Mouse (Mus musculus): ENCODE results near the gene Usf1. TPM values are rescaled to one million over a fixed set of nuclear protein-coding genes. Genes with fewer than 3 reads are reported as not detected.

The Usf1 gene
- 80.1 TPM for total RNA-seq (2023)

GRCm38 (mm10) chr1:171410947-171411484, at the start of gene Usf1:
Gene Usf1, plus strand, starts transcription at chr1:171411313.

GRCm38 (mm10) chr1:171369845-171370556, 41.1 kb upstream of the Usf1 start, which contains the start of gene Nectin4:
Gene Nectin4, plus strand, starts transcription at chr1:171370099.

DNA sequence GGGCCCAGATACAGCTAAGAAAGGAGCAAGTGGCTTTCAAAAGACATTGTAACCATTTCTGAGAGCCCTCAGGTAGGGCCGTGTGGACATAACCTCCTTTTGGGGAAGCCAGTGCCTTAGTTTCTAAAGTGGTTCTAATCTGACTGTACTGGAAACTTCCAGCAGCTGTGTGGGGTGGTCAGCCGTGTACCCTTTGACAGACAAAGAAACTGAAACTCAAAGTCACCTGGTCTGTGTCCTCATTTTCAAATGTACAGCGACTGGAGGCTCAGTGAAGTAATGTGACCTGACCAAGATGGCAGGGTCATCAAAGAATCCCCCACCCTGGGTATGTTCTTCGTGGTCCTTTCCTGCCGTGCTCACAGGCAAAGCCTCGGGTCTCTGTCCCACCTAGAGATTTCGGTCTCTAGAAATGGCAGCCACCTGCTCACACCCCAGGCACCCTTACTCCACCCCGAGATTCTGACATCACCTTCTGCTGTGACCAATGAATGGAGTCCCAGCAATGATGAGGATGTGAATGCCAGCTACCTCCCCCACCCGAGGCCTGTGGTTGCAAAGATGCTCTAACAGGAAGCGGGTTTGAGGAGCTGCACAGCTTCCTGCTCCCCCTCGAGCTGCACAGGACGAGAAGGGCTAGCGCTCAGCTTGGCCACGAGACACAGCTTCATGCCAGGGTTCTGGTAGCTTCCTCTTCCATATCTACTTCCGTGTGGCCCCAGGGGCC, 22.6 kb upstream of the Usf1 start, which contains the start of gene Arhgap30:
Gene Arhgap30 (plus strand): TSS at position 579 of the 727 bp plus-strand sequence.

DNA sequence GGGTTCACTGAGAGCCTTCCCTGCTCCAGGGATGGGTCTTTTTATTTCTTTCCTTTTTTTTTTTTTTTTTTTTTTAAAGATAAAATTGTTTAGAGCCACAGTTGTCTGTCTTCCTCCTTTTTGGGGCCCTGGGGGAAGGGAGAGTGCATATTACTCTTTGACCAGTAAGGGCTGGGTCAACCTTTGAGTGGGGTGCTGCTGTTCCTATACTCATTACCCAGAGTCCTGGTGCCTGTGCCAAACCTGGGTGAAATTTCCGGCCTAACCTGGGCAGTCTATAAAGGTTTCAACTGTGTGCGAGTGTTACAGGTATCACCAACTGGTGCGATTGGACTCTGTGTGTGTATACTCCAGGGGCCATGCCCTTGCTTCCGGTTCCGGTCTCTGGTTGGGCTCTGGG, 7.5 kb downstream of the Usf1 start, which contains the start of gene Tstd1:
Gene Tstd1 (plus strand): TSS at position 213 of the 400 bp plus-strand sequence.

DNA sequence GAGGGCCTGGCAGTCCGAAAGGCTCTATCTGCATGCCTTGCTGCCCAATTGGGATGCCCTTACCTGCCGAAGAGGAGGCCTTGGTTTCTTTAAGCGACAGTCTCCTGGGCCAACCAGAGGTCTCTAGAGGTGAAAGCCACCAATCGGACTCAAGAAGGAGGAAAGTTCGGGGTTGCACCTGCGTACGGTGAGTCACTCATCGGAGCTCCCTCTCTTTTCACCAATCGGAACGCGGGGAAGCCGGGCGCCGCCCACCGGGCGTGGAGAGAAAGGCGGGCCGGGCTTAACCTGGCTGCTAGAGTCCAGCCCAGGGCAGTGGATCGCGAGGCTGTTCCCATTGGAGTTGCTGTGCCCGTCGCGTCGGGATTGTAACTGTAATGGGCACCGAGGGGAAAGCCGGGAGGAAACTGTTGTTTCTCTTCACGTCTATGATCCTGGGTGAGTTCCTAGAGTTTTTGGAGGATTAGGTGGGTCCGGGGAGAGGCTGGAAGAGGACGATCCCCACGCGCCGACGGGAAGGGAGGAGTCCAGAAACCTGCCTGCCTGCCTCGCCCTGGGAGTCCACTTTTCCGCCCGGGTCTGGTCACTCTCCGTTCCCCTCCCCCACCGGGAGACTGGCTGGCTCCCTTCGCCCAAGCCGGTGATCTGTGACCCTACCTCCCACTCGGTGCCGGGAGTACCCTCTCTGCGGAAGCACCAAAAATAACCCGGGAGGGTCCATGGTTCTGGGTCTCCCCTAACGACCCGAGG, 26.3 kb downstream of the Usf1 start, which contains the start of gene F11r:
Gene F11r (plus strand): TSS at position 272 of the 750 bp plus-strand sequence.

Other genes starting within 250 kb of the Usf1 start
- not detected for gene Pcp4l1, start 215.0 kb upstream of the Usf1 start, total RNA-seq (2023)
- not detected for gene Nr1i3, start 197.3 kb upstream of the Usf1 start, total RNA-seq (2023)
- gene Tomm40l, start 188.8 kb upstream of the Usf1 start, total RNA-seq (2023) = 17.0 TPM
- not detected for gene Apoa2, start 186.3 kb upstream of the Usf1 start, total RNA-seq (2023)
- 16.9 TPM for gene Fcer1g, start 176.9 kb upstream of the Usf1 start, total RNA-seq (2023)
- not detected for gene Adamts4, start 160.9 kb upstream of the Usf1 start, total RNA-seq (2023)
- gene Ndufs2, start 159.9 kb upstream of the Usf1 start, total RNA-seq (2023) = 99.5 TPM
- gene B4galt3, start 141.0 kb upstream of the Usf1 start, total RNA-seq (2023) = 69.6 TPM
- gene Ppox, start 130.1 kb upstream of the Usf1 start, total RNA-seq (2023) = 43.1 TPM
- 42.5 TPM for gene Usp21, start 123.3 kb upstream of the Usf1 start, total RNA-seq (2023)
- gene Ufc1, start 116.3 kb upstream of the Usf1 start, total RNA-seq (2023) = 53.9 TPM
- 30.6 TPM for gene Dedd, start 82.2 kb upstream of the Usf1 start, total RNA-seq (2023)
- gene Nit1, start 65.7 kb upstream of the Usf1 start, total RNA-seq (2023) = 16.8 TPM
- gene Pfdn2, start 65.6 kb upstream of the Usf1 start, total RNA-seq (2023) = 72.0 TPM
- 0.35 TPM for gene Klhdc9, start 50.5 kb upstream of the Usf1 start, total RNA-seq (2023)
- gene Nectin4, start 41.2 kb upstream of the Usf1 start, total RNA-seq (2023) = 0.29 TPM
- gene Arhgap30, start 22.4 kb upstream of the Usf1 start, total RNA-seq (2023) = 171 TPM
- gene Tstd1, start 7.6 kb downstream of the Usf1 start, total RNA-seq (2023) = 5.9 TPM
- 3.1 TPM for gene F11r, start 26.2 kb downstream of the Usf1 start, total RNA-seq (2023)
- 5.9 TPM for gene Alyref2, start 92.2 kb downstream of the Usf1 start, total RNA-seq (2023)
- not detected for gene Itln1, start 124.0 kb downstream of the Usf1 start, total RNA-seq (2023)
- 4.4 TPM for gene Cd244a, start 147.9 kb downstream of the Usf1 start, total RNA-seq (2023)
- 92.9 TPM for gene Ly9, start 196.1 kb downstream of the Usf1 start, total RNA-seq (2023)
- 8.6 TPM for gene Slamf7, start 241.7 kb downstream of the Usf1 start, total RNA-seq (2023)